Mouse (Mus musculus): ENCODE data around the gene Asic2. TPM values are rescaled to one million over a fixed set of nuclear protein-coding genes. Genes with fewer than 3 reads are reported as not detected.

The Asic2 gene
- polyA plus RNA-seq, 1 experiment: not detected

DNA sequence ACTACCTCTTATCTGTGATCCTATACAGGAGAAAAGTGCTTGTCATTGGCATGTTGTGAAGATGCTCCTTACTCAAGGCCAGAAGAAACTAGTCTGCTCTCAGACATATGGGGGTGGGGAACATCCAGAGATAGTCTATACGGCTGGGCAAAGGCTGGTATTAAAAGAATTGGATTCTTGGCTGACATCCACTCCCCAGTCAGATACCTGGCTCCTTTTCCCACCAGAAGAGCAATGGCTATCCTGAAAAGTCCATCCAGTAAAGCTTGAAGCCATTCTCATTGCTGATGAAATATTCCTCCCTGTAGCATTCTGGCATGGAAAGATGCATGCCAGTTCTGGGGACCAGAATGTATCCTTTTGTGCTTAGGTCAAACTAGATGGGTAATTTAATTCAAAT, 218.2 kb downstream of the Asic2 start:
- H3K36me3 ChIP-seq (ENCODE audit: control insufficient read depth): no peaks in the 10 kb centered on the region
- no peaks in the 10 kb centered on the region for H3K4me1 ChIP-seq (ENCODE audit: control insufficient read depth)
- peaks cover 4% of the 10 kb centered on the region for H3K9me3 ChIP-seq (ENCODE audit: control insufficient read depth, low read length)
- no peaks in the 10 kb centered on the region for H3K27me3 ChIP-seq (ENCODE audit: control insufficient read depth)
- TF ChIP-seq TAL1 (IDR thresholded peaks at IDR 0.05; ENCODE audit: low read length) (no peak), GATA1 (IDR thresholded peaks at IDR 0.05; ENCODE audit: low read length) (no peak)
- H3K4me3 ChIP-seq (replicated peaks): no peak overlapping the region

DNA sequence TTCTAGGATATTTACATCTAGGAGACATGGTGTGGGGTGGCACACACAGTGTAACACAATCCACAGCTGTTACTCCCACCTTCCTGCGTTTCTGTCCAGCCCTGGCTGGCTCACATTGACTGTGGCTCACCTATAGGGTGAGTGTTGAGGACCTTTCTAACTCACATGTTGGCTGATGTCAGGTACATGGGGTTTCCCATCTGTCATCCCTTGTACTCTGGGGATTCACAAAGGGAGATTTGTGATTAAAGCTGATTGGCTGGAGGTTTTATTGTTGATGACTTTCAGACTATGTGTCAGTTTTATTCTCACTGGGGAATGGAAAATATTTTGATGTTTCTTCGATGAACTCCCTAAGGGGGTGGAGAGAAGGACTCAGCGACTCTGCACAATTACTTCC, 229.3 kb downstream of the Asic2 start:
- TF ChIP-seq GATA1 (IDR thresholded peaks at IDR 0.05; ENCODE audit: low read length): no peak
- TF ChIP-seq TAL1 (IDR thresholded peaks at IDR 0.05; ENCODE audit: low read length): no peak
- Histone ChIP-seq H3K36me3 (ENCODE audit: control insufficient read depth) (no peaks in the 10 kb centered on the region), H3K9me3 (ENCODE audit: control insufficient read depth, low read length) (no peaks in the 10 kb centered on the region), H3K4me3 (replicated peaks) (no peak overlapping the region), H3K4me1 (ENCODE audit: control insufficient read depth) (no peaks in the 10 kb centered on the region), H3K27me3 (ENCODE audit: control insufficient read depth) (no peaks in the 10 kb centered on the region)

DNA sequence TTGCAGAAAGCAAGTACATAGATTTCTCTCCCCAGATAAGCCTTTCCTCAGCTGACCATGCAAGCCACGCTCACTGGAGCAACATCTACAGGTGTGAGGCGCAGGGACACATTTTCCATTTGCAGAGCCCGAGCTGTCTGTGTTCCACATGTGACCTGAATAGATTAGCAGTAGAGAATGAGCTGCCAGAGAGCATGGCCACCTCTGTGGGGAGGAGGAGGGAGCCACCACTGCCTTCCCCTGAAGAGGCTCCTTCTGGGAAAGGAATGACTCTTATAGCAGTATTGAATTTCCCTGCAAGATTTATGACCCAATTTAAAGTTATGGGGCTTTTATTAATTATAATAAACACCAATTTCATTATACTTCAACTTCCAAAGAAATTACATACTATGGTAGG, 230.5 kb downstream of the Asic2 start:
- TF ChIP-seq TAL1 (IDR thresholded peaks at IDR 0.05; ENCODE audit: low read length) (no peak), GATA1 (IDR thresholded peaks at IDR 0.05; ENCODE audit: low read length) (no peak)
- no peaks in the 10 kb centered on the region for H3K27me3 ChIP-seq (ENCODE audit: control insufficient read depth)
- no peaks in the 10 kb centered on the region for H3K4me1 ChIP-seq (ENCODE audit: control insufficient read depth)
- no peak overlapping the region for H3K4me3 ChIP-seq (replicated peaks)
- no peaks in the 10 kb centered on the region for H3K9me3 ChIP-seq (ENCODE audit: control insufficient read depth, low read length)
- H3K36me3 ChIP-seq (ENCODE audit: control insufficient read depth): no peaks in the 10 kb centered on the region

DNA sequence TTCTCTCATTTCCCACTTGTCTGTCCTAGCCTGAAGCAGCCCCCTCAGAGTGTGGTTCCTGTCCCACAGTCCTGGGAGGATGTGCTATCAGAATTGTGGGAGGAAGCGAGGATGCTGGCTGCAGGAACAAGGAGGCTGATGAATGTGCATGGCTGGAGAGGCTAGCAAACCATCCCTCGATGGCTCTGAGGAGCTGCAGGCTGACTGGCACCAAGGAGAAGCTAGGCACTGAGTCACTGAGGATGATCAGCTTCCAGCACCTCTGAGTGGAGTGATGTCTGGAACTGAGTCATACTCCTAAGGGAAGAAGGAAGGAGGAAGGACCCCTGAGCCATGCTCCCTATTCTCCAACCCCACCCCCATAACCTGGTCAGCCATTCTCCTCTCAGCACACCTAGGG, 246.2 kb downstream of the Asic2 start:
- H3K4me1 ChIP-seq (ENCODE audit: control insufficient read depth): no peaks in the 10 kb centered on the region

DNA sequence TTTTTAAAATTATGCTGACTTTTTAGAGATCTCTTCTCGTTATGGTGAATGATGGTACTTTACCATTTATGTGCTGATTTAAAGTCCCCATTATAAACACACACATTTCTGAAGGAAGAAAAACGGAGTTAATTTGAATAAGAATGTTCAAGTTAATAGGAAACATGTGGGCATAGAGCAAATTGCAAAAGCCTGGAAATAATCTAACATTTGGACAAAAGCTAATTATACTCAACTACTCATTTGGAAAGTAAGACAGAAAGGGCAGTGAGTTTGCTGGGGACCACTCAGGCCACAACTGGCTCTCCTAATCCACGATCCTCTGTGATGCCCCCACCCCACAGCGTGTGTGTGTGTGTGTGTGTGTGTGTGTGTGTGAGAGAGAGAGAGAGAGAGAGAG, 253.5 kb downstream of the Asic2 start:
- no peak overlapping the region for H3K4me3 ChIP-seq (replicated peaks)
- H3K27me3 ChIP-seq (ENCODE audit: control insufficient read depth): no peaks in the 10 kb centered on the region
- no peaks in the 10 kb centered on the region for H3K9me3 ChIP-seq (ENCODE audit: control insufficient read depth, low read length)
- no peaks in the 10 kb centered on the region for H3K36me3 ChIP-seq (ENCODE audit: control insufficient read depth)
- no peaks in the 10 kb centered on the region for H3K4me1 ChIP-seq (ENCODE audit: control insufficient read depth)
- no peak for TF ChIP-seq TAL1 (IDR thresholded peaks at IDR 0.05; ENCODE audit: low read length)
- no peak for TF ChIP-seq GATA1 (IDR thresholded peaks at IDR 0.05; ENCODE audit: low read length)

More for the DNA sequence above, 246.2 kb downstream of the Asic2 start:
- Histone ChIP-seq H3K27me3 (ENCODE audit: control insufficient read depth) (no peaks in the 10 kb centered on the region), H3K4me3 (replicated peaks) (no peak overlapping the region), H3K9me3 (ENCODE audit: control insufficient read depth, low read length) (no peaks in the 10 kb centered on the region), H3K36me3 (ENCODE audit: control insufficient read depth) (no peaks in the 10 kb centered on the region)
- no peak for TF ChIP-seq GATA1 (IDR thresholded peaks at IDR 0.05; ENCODE audit: low read length)
- TF ChIP-seq TAL1 (IDR thresholded peaks at IDR 0.05; ENCODE audit: low read length): no peak

DNA sequence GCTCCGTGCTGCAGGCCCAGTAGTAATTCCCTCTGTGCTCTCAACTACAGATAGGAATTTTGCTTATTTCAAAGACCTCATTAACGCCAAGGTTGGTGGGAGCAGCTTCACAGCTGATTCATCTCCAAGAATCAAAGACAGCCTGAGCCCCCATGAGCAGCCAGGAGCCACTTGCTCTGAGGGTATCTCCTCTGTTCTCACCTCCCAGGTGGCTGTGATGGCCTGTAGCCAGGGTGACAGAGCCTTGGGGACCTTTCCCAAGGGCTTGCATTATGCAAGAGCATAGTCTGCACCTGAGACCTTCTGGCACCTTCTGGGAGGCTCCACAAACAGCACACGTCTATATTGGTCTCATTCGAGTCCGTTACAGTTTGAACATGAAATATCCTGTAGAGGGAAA, 261.3 kb downstream of the Asic2 start:
- Histone ChIP-seq H3K4me1 (ENCODE audit: control insufficient read depth) (no peaks in the 10 kb centered on the region), H3K27me3 (ENCODE audit: control insufficient read depth) (no peaks in the 10 kb centered on the region), H3K9me3 (ENCODE audit: control insufficient read depth, low read length) (no peaks in the 10 kb centered on the region), H3K36me3 (ENCODE audit: control insufficient read depth) (no peaks in the 10 kb centered on the region), H3K4me3 (replicated peaks) (no peak overlapping the region)
- no peak for TF ChIP-seq TAL1 (IDR thresholded peaks at IDR 0.05; ENCODE audit: low read length)
- TF ChIP-seq GATA1 (IDR thresholded peaks at IDR 0.05; ENCODE audit: low read length): no peak

DNA sequence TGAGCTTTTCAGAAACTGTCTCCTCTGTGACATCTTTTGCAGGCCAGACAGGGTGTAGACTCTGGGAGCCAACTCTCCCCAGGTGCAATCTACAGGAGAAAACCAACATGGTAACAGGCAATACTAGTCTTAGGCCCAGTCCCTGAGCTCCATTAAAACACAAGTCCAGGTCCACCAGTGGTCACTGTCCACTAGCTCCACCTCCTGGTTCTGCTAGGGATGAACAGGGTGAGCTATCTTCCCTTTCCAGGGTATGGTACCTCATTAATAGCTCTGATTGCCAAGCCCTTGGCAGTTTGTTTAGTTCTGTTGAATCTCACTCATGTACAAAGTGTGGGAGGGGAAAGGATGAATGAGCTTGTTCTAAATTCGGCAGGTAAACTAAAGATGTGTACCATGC, 270.2 kb downstream of the Asic2 start:
- H3K9me3 ChIP-seq (ENCODE audit: control insufficient read depth, low read length): no peaks in the 10 kb centered on the region
- H3K4me1 ChIP-seq (ENCODE audit: control insufficient read depth): no peaks in the 10 kb centered on the region
- TF ChIP-seq TAL1 (IDR thresholded peaks at IDR 0.05; ENCODE audit: low read length) (no peak), GATA1 (IDR thresholded peaks at IDR 0.05; ENCODE audit: low read length) (no peak)
- H3K36me3 ChIP-seq (ENCODE audit: control insufficient read depth): no peaks in the 10 kb centered on the region
- no peaks in the 10 kb centered on the region for H3K27me3 ChIP-seq (ENCODE audit: control insufficient read depth)
- H3K4me3 ChIP-seq (replicated peaks): no peak overlapping the region

DNA sequence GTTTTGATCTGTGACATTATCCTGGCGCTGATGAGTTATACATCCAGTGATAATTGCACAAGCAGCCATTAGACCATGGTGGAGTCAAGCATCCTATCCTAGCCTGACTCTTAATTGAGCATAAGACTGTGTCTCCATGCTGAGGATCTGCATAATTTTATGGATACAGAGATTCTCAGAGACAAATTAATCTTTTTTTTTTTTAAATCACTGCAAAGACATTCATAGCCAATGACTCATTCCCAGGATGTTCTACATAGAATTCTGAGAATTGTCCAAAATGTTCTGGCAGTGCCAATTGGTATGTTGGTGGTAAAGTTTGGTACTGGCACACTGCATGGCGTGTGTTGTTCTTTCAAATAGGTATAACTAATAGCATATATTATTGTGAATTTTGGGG, 272.8 kb downstream of the Asic2 start:
- Histone ChIP-seq H3K4me1 (ENCODE audit: control insufficient read depth) (no peaks in the 10 kb centered on the region), H3K9me3 (ENCODE audit: control insufficient read depth, low read length) (no peaks in the 10 kb centered on the region), H3K4me3 (replicated peaks) (no peak overlapping the region), H3K36me3 (ENCODE audit: control insufficient read depth) (no peaks in the 10 kb centered on the region), H3K27me3 (ENCODE audit: control insufficient read depth) (no peaks in the 10 kb centered on the region)
- TF ChIP-seq TAL1 (IDR thresholded peaks at IDR 0.05; ENCODE audit: low read length) (no peak), GATA1 (IDR thresholded peaks at IDR 0.05; ENCODE audit: low read length) (no peak)

DNA sequence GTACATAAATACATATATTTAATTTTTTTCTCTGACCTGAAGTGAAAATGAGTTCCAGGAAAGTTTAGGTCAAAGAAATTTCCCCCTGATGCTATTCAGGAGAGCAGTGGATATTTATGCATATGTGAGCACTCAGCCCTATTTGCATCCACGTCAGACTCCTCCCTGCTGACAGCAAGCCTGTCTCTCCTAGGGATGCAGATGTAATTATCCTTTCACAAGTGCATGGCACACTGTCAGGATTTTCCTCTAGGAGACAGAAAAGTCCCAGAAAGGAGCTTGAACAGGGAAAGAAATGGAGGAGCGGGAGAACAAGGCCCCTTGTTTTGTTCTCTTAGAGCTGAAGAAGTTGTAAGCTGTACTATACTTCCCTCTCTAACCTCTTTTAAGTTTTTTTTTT, 287.7 kb downstream of the Asic2 start:
- Histone ChIP-seq H3K4me3 (replicated peaks) (no peak overlapping the region), H3K9me3 (ENCODE audit: control insufficient read depth, low read length) (no peaks in the 10 kb centered on the region), H3K27me3 (ENCODE audit: control insufficient read depth) (no peaks in the 10 kb centered on the region), H3K4me1 (ENCODE audit: control insufficient read depth) (no peaks in the 10 kb centered on the region), H3K36me3 (ENCODE audit: control insufficient read depth) (no peaks in the 10 kb centered on the region)
- TF ChIP-seq TAL1 (IDR thresholded peaks at IDR 0.05; ENCODE audit: low read length): no peak
- TF ChIP-seq GATA1 (IDR thresholded peaks at IDR 0.05; ENCODE audit: low read length): no peak

DNA sequence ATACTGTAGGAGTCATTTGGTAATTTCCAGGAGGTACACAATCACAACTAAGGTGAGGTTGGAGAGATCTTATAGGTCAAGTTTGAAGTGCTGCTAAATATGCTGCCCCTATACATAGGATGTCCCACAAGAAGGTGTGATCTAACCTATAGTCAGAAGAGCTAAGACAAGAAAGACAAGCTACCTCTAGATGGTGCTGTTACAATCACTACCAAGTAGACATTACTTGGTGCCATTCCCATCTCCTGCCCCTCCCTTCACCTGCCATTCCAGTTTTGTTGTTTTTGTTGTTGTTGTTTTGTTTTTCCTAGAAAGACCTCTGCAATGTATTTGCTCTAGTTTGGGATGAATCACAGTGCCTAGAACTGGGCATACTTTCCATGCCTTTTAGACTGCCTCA, 296.5 kb downstream of the Asic2 start:
- no peaks in the 10 kb centered on the region for H3K9me3 ChIP-seq (ENCODE audit: control insufficient read depth, low read length)
- no peaks in the 10 kb centered on the region for H3K4me1 ChIP-seq (ENCODE audit: control insufficient read depth)
- no peak overlapping the region for H3K4me3 ChIP-seq (replicated peaks)
- H3K36me3 ChIP-seq (ENCODE audit: control insufficient read depth): no peaks in the 10 kb centered on the region
- no peaks in the 10 kb centered on the region for H3K27me3 ChIP-seq (ENCODE audit: control insufficient read depth)
- TF ChIP-seq GATA1 (IDR thresholded peaks at IDR 0.05; ENCODE audit: low read length): no peak
- TF ChIP-seq TAL1 (IDR thresholded peaks at IDR 0.05; ENCODE audit: low read length): no peak
